Comparison of ENCODE assay signal across 33 mouse cellular contexts in the genomic region with DNA sequence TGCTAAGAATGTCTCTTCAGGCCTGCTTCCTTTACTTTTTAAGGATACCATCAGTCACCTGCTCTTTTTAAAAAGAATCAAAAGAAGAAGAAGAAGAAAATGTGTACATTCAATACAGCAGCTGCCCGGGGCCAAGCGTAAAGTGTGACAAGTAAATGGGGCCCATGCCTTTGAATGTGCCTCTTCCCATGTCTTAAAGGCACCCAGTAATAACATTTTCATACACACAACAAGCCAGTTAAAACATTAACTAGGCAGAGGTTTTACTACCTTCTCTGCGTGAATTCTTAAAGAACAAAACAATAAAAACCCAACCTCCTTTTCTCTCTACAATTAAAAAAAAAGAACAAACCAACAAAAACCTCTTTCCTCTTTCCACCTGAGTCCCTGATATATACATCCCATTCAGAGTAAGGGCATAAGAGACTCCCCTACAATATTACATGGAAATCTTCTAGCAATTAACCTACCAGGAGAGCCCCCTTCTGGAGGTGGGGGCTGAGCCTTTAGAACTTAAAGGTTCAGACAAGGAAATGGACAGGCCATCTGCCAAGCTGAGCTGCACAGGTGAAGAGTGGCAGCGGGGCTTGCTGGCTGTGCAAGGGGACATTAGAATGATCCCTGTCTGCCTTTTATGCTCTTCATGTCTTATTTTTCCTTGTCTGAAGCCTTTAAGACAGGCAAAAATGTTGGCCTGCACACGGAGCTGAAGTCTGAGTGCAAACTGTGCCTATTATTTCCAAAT.
"Had no signal": no experiment of that assay in that cellular context is flagged by ENCODE, and none has a peak within 500 bp of the region (broad histone marks: within the 10 kb centered on the region; RNA-seq: fewer than 3 reads in every experiment).

No protein-coding gene starts in this region.

- H3K4me2 ChIP-seq: limb, embryonic 12.5 days; limb, embryonic 13.5 days; limb, embryonic 15.5 days; liver, embryonic 11.5 days; liver, embryonic 12.5 days; liver, embryonic 13.5 days; liver, embryonic 15.5 days; lung, embryonic 14.5 days; lung, embryonic 15.5 days; midbrain, embryonic 11.5 days; midbrain, embryonic 12.5 days; midbrain, embryonic 13.5 days; midbrain, embryonic 15.5 days; neural tube, embryonic 12.5 days; neural tube, embryonic 13.5 days had no signal

- H3K4me1 ChIP-seq: limb, embryonic 10.5 days; limb, embryonic 12.5 days; limb, embryonic 13.5 days; limb, embryonic 15.5 days; liver, embryonic 12.5 days; liver, embryonic 13.5 days; liver, embryonic 15.5 days; lung, embryonic 15.5 days; megakaryocyte, embryonic 14.5 days; midbrain, embryonic 10.5 days; midbrain, embryonic 12.5 days; midbrain, embryonic 15.5 days; neural tube, embryonic 12.5 days had no signal

- DNase-seq: left cerebral cortex, postnatal 4 days; liver; liver, embryonic 13.5 days; liver, postnatal 0 days; lung, adult 18-20 months; lung, adult 2 months; lung, embryonic 14.5 days; lung, postnatal 10 days; lung, postnatal 14 days; lung, postnatal 36 days; lung, postnatal 4 days; midbrain, embryonic 14.5 days had no signal

- ATAC-seq: liver, embryonic 12.5 days; liver, postnatal 0 days; lung, postnatal 0 days; midbrain, embryonic 13.5 days; midbrain, embryonic 15.5 days; midbrain, embryonic 16.5 days had no signal

- H3K27me3 ChIP-seq: limb, embryonic 12.5 days; limb, embryonic 13.5 days; limb, embryonic 15.5 days; liver, embryonic 12.5 days; liver, embryonic 13.5 days; liver, embryonic 15.5 days; lung, embryonic 15.5 days; megakaryocyte, embryonic 14.5 days; midbrain, embryonic 12.5 days; midbrain, embryonic 13.5 days; midbrain, embryonic 15.5 days; neural tube, embryonic 12.5 days; neural tube, embryonic 13.5 days had no signal

- H3K9me3 ChIP-seq: limb, embryonic 10.5 days; limb, embryonic 12.5 days; limb, embryonic 13.5 days; limb, embryonic 15.5 days; liver, embryonic 12.5 days; liver, embryonic 13.5 days; liver, embryonic 15.5 days; lung, embryonic 15.5 days; megakaryocyte, embryonic 14.5 days; midbrain, embryonic 10.5 days; midbrain, embryonic 12.5 days; midbrain, embryonic 13.5 days; midbrain, embryonic 15.5 days; neural tube, embryonic 12.5 days; neural tube, embryonic 13.5 days had no signal

- H3K9ac ChIP-seq: limb, embryonic 12.5 days; limb, embryonic 13.5 days; limb, embryonic 15.5 days; liver, embryonic 12.5 days; liver, embryonic 13.5 days; liver, embryonic 14.5 days; liver, embryonic 15.5 days; liver, postnatal 0 days; lung, embryonic 14.5 days; lung, embryonic 15.5 days; midbrain, embryonic 12.5 days; midbrain, embryonic 13.5 days; midbrain, embryonic 15.5 days; neural tube, embryonic 12.5 days; neural tube, embryonic 13.5 days had no signal

- H3K27ac ChIP-seq: limb, embryonic 10.5 days; limb, embryonic 12.5 days; limb, embryonic 13.5 days; limb, embryonic 15.5 days; liver, embryonic 12.5 days; liver, embryonic 13.5 days; liver, embryonic 14.5 days; liver, embryonic 15.5 days; lung, embryonic 15.5 days; macrophage; midbrain, embryonic 10.5 days; midbrain, embryonic 12.5 days; midbrain, embryonic 13.5 days; midbrain, embryonic 15.5 days; neural tube, embryonic 12.5 days; neural tube, embryonic 13.5 days had no signal

- H3K4me3 ChIP-seq: limb, embryonic 10.5 days; limb, embryonic 12.5 days; limb, embryonic 13.5 days; limb, embryonic 15.5 days; liver, embryonic 12.5 days; liver, embryonic 13.5 days; liver, embryonic 15.5 days; lung, embryonic 15.5 days; megakaryocyte, embryonic 14.5 days; midbrain, embryonic 10.5 days; midbrain, embryonic 12.5 days; midbrain, embryonic 13.5 days; midbrain, embryonic 15.5 days; myocyte; neural tube, embryonic 12.5 days; neural tube, embryonic 13.5 days had no signal
